Mouse (Mus musculus) neural tube, embryonic 11.5 days (tissue): ENCODE data around the gene Rgs4. TPM values are rescaled to one million over a fixed set of nuclear protein-coding genes. Genes with fewer than 3 reads are reported as not detected.

Experiments
- ATAC-seq: fragments of 200-750 bp; cut with Nextera tagmentation; 2 replicates; pipeline ENCODE4 v1.8.0; 2017; ENCODE audit warnings: moderate number of reproducible peaks, mild to moderate bottlenecking, moderate TSS enrichment, moderate library complexity; ENCODE audit not compliant: insufficient read depth, low FRiP score, low TSS enrichment
- DNase-seq: peaks from one replicate; pipeline ENCODE4 v3.0.0-alpha.2; 2015; ENCODE audit warnings: low spot score
- H3K27ac ChIP-seq: fragments of 300-500 bp; sonication (generic); 2 replicates; pipeline ENCODE4 v1.5.1; 2014; ENCODE audit warnings: low read depth, mild to moderate bottlenecking, low read length
- H3K27me3 ChIP-seq: fragments of 300-500 bp; sonication (generic); 2 replicates; pipeline ENCODE4 v1.6.1; 2014; ENCODE audit warnings: mild to moderate bottlenecking, low read length, mixed read lengths; ENCODE audit not compliant: control insufficient read depth, insufficient read depth
- H3K36me3 ChIP-seq: fragments of 300-500 bp; sonication (generic); 2 replicates; pipeline ENCODE4 v1.6.1; 2014; ENCODE audit warnings: mild to moderate bottlenecking, low read length, moderate library complexity, mixed read lengths; ENCODE audit not compliant: control insufficient read depth, insufficient read depth
- H3K4me1 ChIP-seq: fragments of 300-500 bp; sonication (generic); 2 replicates; pipeline ENCODE4 v1.6.1; 2014; ENCODE audit warnings: low read length, mixed read lengths; ENCODE audit not compliant: control insufficient read depth, insufficient read depth
- H3K4me2 ChIP-seq: fragments of 300-500 bp; sonication (generic); 2 replicates; pipeline ENCODE4 v1.6.1; 2014; ENCODE audit warnings: low read depth, mild to moderate bottlenecking, moderate library complexity
- H3K4me3 ChIP-seq: fragments of 300-500 bp; sonication (generic); 2 replicates; pipeline ENCODE4 v1.5.1; 2014; ENCODE audit warnings: low read depth, low read length
- H3K9ac ChIP-seq: fragments of 300-500 bp; sonication (generic); 2 replicates; pipeline ENCODE4 v1.6.1; 2014; ENCODE audit warnings: mild to moderate bottlenecking, low read length
- H3K9me3 ChIP-seq: fragments of 300-500 bp; sonication (generic); 2 replicates; pipeline ENCODE4 v1.6.1; 2016; ENCODE audit warnings: low read length; ENCODE audit not compliant: control insufficient read depth
- WGBS: fragments of 180-500 bp; shearing (Covaris S2); extraction: QIAGEN DNeasy Blood & Tissue Kit; methylation state at CpG from one replicate; pipeline ENCODE4 v1.1.7; 2014; 5-methylcytosine and 5-hydroxymethylcytosine counted together
- polyA plus RNA-seq: library from polyadenylated mRNA; unstranded; fragments of >200 nt; fragmentation: Nextera tagmentation; extraction: Ambion mirVana; gene quantifications from 2 replicates; pipeline ENCODE4 v1.2.1, GENCODE M21; 2014

Rgs4 gene
- polyA plus RNA-seq, 1 experiment from 2014 or later: 44.0 TPM

GRCm38 (mm10) chr1:169748439-169748838, 997 bp upstream of the Rgs4 start:
- no peak overlapping the region for H3K4me2 ChIP-seq
- WGBS: 67% methylated on average over 5 of the region's 5 CpGs

GRCm38 (mm10) chr1:169747902-169748301, 460 bp upstream of the Rgs4 start:
- H3K4me1 ChIP-seq: no peaks in the 10 kb centered on the region
- H3K27me3 ChIP-seq: 0 out of 2 replicates have a peak, but pooled peaks cover 2% of the 10 kb centered on the region
- no peak for ATAC-seq
- WGBS: 48% methylated on average over 6 of the region's 6 CpGs
- no peak for DNase-seq
- H3K4me2 ChIP-seq: peak overlapping the region; percentile 47
- no peak overlapping the region for H3K9ac ChIP-seq
- H3K9me3 ChIP-seq: no peaks in the 10 kb centered on the region
- H3K36me3 ChIP-seq: no peaks in the 10 kb centered on the region
- no peak overlapping the region for H3K27ac ChIP-seq
- H3K4me3 ChIP-seq: 0 out of 2 replicates have a peak overlapping the region, but pooled peaks have one; percentile 31

More at GRCm38 (mm10) chr1:169748439-169748838, 997 bp upstream of the Rgs4 start:
- H3K27me3 ChIP-seq: 0 out of 2 replicates have a peak, but pooled peaks cover 2% of the 10 kb centered on the region
- H3K36me3 ChIP-seq: no peaks in the 10 kb centered on the region
- no peaks in the 10 kb centered on the region for H3K9me3 ChIP-seq
- ATAC-seq (no peak), DNase-seq (no peak)
- H3K27ac ChIP-seq: no peak overlapping the region
- no peak overlapping the region for H3K9ac ChIP-seq
- no peak overlapping the region for H3K4me3 ChIP-seq
- H3K4me1 ChIP-seq: no peaks in the 10 kb centered on the region

GRCm38 (mm10) chr1:169741147-169741546, 6.3 kb downstream of the Rgs4 start:
- H3K36me3 ChIP-seq: no peaks in the 10 kb centered on the region
- H3K4me1 ChIP-seq: no peaks in the 10 kb centered on the region
- H3K9ac ChIP-seq: no peak overlapping the region
- WGBS: 87% methylated on average over 5 of the region's 5 CpGs
- no peaks in the 10 kb centered on the region for H3K27me3 ChIP-seq
- DNase-seq: no peak
- no peak overlapping the region for H3K27ac ChIP-seq
- no peak for ATAC-seq
- no peaks in the 10 kb centered on the region for H3K9me3 ChIP-seq
- H3K4me2 ChIP-seq: no peak overlapping the region
- H3K4me3 ChIP-seq: no peak overlapping the region

GRCm38 (mm10) chr1:169737231-169737630, 10.2 kb downstream of the Rgs4 start:
- H3K4me1 ChIP-seq: no peaks in the 10 kb centered on the region
- no peaks in the 10 kb centered on the region for H3K36me3 ChIP-seq
- DNase-seq: no peak
- H3K27me3 ChIP-seq: no peaks in the 10 kb centered on the region
- 79% methylated on average over 6 of the region's 6 CpGs for WGBS
- H3K4me3 ChIP-seq: no peak overlapping the region
- ATAC-seq: no peak
- H3K4me2 ChIP-seq: no peak overlapping the region
- no peak overlapping the region for H3K9ac ChIP-seq
- no peaks in the 10 kb centered on the region for H3K9me3 ChIP-seq
- H3K27ac ChIP-seq: no peak overlapping the region

- no peak for ATAC-seq
- Histone ChIP-seq H3K27ac (no peak overlapping the region), H3K27me3 (no peaks in the 10 kb centered on the region), H3K36me3 (no peaks in the 10 kb centered on the region), H3K4me2 (no peak overlapping the region), H3K9me3 (no peaks in the 10 kb centered on the region), H3K4me1 (no peaks in the 10 kb centered on the region), H3K9ac (no peak overlapping the region), H3K4me3 (no peak overlapping the region)
- 82% methylated on average over 6 of the region's 6 CpGs for WGBS
- no peak for DNase-seq
These were observed 11.3 kb downstream of the Rgs4 start for GRCm38 (mm10) chr1:169736139-169736538.

GRCm38 (mm10) chr1:169730599-169731100, 16.8 kb downstream of the Rgs4 start:
- WGBS: 60% methylated on average over 7 of the region's 7 CpGs
- DNase-seq (no peak), ATAC-seq (no peak)
- Histone ChIP-seq H3K4me1 (no peaks in the 10 kb centered on the region), H3K36me3 (no peaks in the 10 kb centered on the region), H3K9ac (no peak overlapping the region), H3K27ac (no peak overlapping the region), H3K4me3 (no peak overlapping the region), H3K9me3 (no peaks in the 10 kb centered on the region), H3K4me2 (no peak overlapping the region), H3K27me3 (no peaks in the 10 kb centered on the region)

- WGBS: 79% methylated on average over 3 of the region's 3 CpGs
- no peaks in the 10 kb centered on the region for H3K36me3 ChIP-seq
These were observed 21.1 kb downstream of the Rgs4 start for GRCm38 (mm10) chr1:169726319-169726718.

GRCm38 (mm10) chr1:169721836-169722235, 25.6 kb downstream of the Rgs4 start:
- H3K9me3 ChIP-seq: no peaks in the 10 kb centered on the region
- DNase-seq: no peak
- WGBS: 83% methylated on average over 2 of the region's 2 CpGs
- no peaks in the 10 kb centered on the region for H3K27me3 ChIP-seq
- no peak overlapping the region for H3K9ac ChIP-seq
- no peaks in the 10 kb centered on the region for H3K4me1 ChIP-seq
- H3K36me3 ChIP-seq: no peaks in the 10 kb centered on the region
- no peak overlapping the region for H3K27ac ChIP-seq
- ATAC-seq: no peak
- H3K4me3 ChIP-seq: no peak overlapping the region
- no peak overlapping the region for H3K4me2 ChIP-seq

More at GRCm38 (mm10) chr1:169726319-169726718, 21.1 kb downstream of the Rgs4 start:
- no peak overlapping the region for H3K4me3 ChIP-seq
- H3K27ac ChIP-seq: no peak overlapping the region
- ATAC-seq (no peak), DNase-seq (no peak)
- H3K4me1 ChIP-seq: no peaks in the 10 kb centered on the region
- no peaks in the 10 kb centered on the region for H3K27me3 ChIP-seq
- no peak overlapping the region for H3K4me2 ChIP-seq
- H3K9me3 ChIP-seq: no peaks in the 10 kb centered on the region
- H3K9ac ChIP-seq: no peak overlapping the region

GRCm38 (mm10) chr1:169704395-169705087, 42.9 kb downstream of the Rgs4 start:
- H3K9ac ChIP-seq: no peak overlapping the region
- 90% methylated on average over 4 of the region's 4 CpGs for WGBS
- H3K4me3 ChIP-seq: no peak overlapping the region
- no peaks in the 10 kb centered on the region for H3K4me1 ChIP-seq
- H3K36me3 ChIP-seq: no peaks in the 10 kb centered on the region
- no peak overlapping the region for H3K27ac ChIP-seq
- no peak overlapping the region for H3K4me2 ChIP-seq
- no peaks in the 10 kb centered on the region for H3K27me3 ChIP-seq
- H3K9me3 ChIP-seq: no peaks in the 10 kb centered on the region
- ATAC-seq (no peak), DNase-seq (no peak)
